Mouse (Mus musculus) 3134 (cell line): ENCODE data around the gene Tmem161a.

ENCODE experiments used
- DNase-seq: peaks from one replicate; pipeline ENCODE4 v3.0.0-alpha.2; 2011; ENCODE audit warnings: low spot score; ENCODE audit not compliant: insufficient read length; ENCODE audit errors: extremely low read depth

The Tmem161a gene

DNA sequence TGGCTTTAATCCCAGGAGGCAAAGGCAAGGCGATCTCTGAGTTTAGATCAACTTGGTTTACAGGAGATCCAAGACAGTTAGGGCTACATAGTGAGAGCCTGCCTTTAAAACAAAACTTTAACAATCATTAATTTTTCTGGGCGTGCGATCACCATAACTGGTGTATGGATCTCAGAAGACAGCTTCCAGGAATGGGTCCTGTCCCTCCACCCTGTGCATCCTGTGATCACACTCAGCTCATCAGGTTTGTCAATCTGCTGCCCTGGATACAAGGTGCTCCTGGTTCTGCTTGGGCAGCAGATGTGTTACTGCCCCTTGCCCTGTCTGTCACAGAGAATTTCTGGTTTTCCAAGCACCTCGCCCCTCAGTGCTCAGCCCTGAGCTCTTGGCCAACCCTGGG, 12.9 kb upstream of the Tmem161a start:
- no peak for DNase-seq

DNA sequence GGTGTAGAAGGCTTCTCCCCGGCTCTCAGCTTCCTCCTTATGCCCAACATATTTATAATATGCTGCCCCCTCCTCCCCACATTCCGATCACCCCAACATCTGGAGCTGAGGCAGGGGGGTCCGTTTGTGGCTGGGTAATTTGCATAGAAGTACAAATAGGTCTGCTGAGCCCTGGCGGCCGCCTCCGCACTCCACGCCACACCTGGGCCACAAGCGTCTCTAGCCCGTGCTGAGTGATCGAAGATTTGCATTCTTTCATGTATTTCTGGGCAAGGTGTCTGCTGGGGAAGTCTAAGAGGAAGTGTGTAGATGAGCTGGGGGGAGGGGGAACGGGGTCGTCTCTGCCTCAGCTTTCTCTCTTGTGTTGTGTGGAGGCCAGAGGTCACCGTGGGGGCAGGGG, 12.1 kb upstream of the Tmem161a start:
- DNase-seq = no peak

DNA sequence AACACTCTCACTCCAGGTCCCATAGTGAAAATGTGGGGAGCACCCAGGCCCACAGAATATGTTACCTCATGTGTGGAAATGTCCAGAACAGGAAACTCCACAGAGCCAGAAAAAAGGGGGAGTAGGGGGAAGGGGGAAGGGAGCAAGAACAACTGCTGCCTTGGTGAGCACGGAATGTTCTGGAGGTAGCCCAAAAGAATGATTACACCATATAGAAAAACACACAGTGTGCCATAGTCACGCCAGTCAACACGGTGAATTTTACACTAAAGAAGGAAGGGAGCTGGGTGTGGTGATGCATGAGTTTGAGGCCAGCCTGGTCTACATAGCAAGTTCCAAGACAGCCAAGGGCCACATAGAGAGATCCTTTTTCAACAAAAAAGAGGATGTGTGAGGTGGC, 8.8 kb upstream of the Tmem161a start:
- no peak for DNase-seq

DNA sequence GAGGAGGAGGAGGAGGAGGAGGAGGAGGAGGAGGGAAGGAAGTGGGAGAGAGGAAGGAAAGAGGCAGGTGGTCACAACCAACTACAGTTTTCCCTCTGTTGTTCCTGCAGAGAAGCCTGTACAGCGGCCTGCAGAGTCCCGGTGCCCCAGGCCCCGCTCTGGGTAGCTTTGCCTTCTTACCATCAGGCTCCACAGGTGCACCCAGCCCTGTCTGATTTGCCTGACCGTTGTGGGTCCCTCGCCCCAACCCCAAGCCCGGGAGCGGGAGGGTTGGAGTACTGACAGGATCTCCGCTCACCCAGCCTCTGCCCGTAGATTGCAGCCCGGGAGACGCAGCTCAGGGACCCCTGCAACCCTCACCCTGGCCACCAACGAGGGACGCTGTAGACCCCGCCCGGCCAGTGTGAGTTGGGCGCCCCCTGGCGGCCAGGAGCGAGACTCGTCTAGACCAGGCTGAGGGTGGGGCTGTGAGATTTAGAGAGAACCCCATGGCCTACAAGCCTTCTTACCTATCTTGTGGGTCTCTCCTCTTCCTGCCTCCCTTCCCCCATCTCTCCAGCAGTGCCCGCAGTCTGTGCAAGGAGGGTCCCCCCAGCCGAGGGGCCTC, 5.5 kb upstream of the Tmem161a start:
- DNase-seq = peak; percentile 64

DNA sequence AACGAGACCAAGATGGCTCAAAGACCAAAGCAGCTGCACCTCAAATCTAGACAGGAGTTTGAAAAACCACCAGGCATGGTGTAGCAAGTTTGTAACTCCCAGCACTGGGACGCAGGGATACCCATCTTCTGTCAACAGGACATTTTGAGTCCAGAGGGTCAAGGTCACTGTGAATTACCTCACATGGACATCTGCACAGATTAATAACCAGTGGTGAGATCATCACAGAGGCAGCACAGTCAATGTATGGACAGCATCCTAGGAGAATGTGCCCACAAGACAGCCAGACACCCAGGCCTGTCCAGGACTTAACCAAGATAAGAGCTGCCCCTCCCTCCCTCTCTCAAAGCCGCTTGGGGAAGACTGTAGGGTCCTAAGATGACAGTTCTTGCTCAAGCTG, 2.0 kb upstream of the Tmem161a start:
- DNase-seq = no peak

DNA sequence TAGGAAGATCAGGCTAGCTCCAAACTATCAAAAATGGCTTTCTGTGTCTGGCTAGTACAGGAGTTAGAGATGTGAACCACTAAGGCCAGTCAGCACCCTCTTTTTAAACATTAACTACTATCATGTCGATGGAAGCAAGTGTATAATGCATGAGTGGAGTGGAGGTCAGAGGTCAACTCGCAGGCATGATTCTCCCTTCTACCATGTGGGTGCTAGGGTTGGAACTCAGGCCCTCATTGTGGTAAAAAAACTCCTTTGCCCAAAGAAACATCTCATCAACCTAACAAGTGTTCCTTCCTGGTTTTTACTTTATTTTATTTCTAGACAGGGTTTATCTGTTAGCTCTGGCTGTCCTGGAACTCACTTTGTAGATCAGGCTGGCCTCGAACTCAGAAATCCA, 1.4 kb upstream of the Tmem161a start:
- no peak for DNase-seq

DNA sequence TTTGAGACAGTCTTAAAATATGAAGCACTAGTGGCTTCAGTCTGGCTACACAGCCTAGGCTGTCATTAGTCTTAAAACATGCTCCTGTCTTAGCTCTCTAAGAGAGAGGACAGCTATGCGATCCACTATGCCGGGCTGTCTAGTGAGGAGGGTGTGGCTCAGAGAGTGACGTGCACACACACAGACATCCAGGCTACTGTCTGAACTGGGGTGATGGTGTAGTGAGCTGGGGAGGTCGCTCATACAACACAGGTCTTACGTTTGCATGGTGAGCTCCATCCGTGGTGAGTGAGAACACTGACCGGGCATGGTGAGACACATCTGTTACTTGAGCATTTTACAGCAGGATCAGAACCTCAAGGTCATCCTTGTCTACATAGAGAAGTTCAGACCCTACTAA, 916 bp upstream of the Tmem161a start:
- no peak for DNase-seq

DNA sequence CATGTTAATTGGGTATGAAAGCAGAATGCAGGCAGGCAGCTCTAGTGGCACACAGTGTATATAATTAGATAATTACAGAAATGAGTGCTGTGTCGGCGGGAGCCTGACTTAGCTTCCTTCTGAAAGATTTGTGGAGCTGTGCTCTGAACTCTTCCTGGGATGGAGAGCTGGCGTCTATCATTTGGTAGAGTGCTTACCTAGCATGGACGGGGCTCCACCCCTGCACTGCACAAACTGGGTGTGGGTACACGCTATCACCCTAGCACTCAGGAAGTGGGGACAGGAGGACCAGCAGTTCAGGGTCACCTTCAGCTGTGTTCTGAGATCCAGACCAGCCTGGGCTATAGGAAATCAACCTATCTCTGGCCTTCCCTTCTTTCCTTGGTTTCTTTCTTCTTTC, 1.2 kb downstream of the Tmem161a start:
- DNase-seq = no peak

DNA sequence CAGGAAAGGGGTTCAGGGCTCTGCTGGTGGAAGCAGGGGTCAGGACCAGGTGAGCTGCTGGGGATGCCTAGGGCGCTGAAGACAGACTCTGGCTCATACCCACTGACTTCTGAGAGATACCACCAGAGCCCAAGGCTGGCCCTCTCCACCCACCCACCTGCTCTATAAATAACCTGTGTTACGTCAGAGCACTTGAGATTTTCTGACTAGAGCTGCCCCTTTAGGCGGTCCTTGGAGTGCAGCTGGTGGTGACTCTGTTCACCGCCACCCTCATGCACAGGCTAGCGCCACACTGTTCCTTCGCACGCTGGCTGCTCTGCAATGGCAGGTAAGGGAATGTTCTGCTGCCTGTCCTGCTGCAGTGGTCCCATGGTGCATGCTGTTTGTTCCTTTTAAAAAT, 1.9 kb downstream of the Tmem161a start:
- DNase-seq = no peak

DNA sequence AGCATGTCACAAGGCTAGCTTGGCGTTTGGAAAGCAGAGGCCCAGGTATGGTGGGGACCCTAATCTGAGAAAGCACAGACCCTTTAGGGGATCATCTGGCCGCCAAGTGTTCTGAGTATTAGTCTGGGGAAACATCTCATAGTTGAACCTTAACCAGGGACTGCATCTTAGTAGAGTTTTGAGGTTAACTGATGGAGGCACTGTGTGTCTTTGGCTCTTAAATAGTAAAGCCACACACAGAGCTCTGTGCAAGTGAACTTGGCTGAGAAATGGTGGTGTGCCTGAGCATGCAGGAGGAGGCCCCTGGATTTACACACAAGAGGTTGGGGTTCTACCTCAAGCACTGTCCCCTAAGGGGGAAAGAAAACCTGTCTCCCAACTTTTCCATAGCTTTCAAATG, 6.1 kb downstream of the Tmem161a start:
- DNase-seq = no peak

DNA sequence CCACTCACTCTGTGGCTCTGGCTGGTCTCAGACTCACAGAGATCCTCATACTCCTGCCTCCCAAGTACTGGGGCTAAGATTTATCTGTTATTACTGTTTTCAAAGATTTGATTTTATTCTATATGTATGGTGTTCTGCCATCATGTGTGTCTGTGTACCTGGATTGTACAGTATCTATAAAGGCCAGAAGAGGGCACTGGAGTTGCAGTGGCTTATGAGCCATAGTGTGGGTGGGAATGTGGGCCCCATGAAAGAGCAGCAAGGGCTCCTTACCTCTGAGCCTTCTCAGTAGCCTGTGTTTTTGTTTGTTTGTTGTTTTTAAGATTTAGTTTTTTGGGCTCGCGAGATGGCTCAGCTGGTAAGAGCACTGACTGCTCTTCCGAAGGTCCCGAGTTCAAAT, 6.9 kb downstream of the Tmem161a start:
- no peak for DNase-seq

DNA sequence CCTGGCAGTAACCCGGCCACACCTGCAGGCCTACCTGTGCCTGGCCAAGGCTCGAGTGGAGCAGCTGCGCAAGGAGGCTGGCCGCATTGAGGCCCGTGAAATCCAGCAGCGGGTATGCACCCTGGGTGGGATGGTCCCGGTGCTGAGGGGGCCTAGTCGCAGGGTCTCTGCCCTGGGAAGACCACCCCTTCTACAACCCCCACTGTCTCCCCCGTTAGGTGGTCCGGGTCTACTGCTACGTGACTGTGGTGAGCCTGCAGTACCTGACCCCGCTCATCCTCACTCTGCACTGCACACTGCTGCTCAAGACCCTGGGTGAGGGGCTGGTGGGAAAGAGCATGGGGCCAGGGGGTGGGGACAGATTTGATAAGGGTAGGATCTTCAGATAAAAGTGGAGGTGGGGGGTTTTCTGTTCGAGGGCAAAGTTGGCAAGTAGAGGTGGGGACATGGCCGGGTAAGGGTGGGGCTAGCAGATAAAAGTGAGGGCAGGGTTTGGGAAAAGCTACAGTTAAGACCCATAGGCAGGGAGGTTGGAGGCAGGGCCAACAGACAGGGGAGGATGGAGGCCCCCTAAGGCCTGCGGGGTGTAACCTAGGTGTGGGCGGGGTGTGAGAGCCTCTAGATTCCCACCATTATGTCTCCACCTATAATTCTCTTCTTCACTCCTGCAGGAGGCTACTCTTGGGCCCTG, 9.2 kb downstream of the Tmem161a start:
- DNase-seq = no peak

DNA sequence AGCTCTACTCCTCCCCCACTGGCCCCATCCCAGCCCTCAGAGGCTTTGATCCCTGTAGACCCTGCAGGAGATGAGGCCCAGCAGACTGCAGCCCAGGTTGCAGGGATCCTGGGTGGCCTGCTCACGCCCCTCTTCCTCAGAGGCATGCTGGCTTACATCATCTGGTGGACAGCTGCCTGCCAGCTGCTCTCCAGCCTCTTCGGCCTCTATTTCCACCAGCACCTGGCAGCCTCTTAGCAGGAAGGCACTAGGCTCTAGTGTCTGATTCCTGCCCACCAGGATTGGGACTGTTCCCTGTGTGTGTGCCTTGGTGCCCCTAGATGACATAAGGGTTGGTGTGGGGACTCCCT, 9.7 kb downstream of the Tmem161a start:
- no peak for DNase-seq

DNA sequence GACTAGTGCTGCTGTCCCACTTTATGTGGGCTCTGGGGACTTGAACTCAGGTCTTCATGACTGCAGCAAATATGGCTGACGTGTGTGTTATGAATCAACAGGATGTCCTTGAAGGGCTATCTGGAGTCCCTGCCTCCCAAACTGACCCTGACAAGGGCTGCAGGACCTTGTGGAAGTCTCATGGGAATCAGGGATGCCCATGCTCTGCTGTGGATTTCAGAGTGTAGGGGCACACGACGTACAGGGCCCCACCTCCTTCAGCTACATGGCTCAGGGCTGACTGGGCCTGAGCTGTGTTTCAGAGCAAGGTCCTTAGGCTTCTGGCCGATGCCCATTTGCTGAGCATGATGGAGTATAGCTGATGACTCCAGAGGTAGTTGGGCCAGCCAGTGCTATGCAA, 11.0 kb downstream of the Tmem161a start:
- DNase-seq = no peak

DNA sequence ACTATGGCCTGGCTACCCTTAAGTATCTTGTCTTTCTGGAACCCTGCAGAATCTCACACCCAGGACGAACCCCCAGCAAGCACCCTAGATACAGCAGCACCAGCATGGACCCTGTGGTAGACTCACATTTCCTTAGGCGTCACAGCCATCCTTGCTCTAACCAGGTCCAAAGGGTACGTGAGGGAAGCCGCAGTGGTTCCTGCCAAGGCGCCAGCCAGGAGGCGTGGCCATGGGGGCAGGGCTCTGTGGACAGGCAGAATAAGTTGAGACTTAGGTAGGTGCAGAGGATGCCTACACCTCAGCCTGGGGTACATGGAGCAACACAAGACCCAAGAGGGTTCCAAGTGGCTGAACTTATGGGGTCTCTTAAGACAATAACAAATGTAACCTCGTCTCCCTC, 16.6 kb downstream of the Tmem161a start:
- no peak for DNase-seq

DNA sequence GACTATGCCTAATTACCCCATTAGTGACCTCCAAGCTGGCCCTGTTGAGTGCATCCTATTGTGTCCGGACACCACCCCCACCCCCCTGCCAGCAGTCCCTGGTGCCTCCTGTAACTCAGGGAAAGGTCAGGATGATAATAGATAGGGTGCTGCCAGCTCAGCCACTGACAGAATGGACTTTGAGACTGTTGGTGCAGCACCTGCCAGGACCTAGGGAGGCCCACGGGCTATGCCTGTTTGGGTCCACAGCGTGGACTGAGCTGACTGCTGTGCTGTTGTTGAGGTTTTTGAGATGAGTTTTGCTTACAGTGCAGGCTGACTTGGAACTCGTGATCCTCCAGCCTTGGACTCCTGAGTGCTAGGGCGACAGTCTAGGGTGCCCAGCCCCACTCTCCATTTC, 21.1 kb downstream of the Tmem161a start:
- no peak for DNase-seq

DNA sequence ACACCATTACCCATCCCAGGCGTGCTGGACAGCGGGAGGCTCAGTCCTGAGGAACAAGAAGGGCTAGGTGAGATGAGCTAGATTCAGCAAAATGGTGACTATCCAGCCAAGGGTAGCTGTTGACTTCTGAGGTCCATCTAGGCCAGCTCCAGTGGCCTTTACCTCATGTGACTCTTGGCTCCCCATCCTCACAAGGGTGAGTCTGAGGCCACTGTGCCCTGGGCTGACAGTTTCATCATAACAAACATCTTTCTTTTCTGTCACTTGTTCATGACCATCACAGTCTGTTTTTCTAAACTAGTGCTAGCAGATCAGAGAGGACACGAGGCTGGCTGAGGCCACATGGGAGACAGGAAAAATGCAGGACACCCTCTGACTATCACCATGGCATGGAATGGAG, 22.0 kb downstream of the Tmem161a start:
- no peak for DNase-seq

DNA sequence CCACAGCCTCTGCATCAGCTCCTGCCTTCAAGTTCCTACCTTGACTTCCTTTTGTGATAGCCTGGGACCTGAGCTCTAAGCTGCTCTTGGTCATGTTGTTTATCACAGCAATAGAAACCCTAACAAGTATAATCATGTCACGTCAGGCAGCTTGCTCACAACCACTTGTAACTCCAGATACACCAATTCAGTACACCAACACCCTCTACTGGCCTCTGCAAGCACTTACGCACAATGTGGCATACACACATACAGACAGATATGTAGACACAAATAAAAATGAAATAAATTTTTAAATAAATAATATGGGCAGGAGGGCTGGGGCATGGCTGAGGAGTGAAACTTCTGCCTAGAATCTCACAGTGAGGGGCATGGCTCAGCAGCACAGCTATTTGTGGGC, 23.6 kb downstream of the Tmem161a start:
- no peak for DNase-seq

DNA sequence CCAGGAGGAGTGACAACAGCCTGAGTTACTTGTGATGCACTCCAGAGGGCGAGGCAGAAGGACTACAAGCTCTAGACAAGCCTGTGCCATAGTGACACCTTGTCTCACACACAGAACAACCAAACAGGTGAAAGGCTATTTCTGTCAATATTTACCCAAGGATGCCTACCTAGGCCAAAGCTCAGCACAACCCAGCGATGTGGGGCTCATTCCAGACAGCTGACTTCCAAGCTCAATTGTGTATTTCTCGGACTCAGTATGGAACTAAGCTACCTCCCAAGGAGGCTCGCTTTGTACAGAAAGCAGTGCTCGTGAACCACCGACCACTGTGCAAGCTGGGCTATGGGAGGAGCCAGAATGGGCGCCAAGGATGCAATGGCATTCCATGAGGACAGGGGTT, 25.4 kb downstream of the Tmem161a start:
- DNase-seq = no peak

DNA sequence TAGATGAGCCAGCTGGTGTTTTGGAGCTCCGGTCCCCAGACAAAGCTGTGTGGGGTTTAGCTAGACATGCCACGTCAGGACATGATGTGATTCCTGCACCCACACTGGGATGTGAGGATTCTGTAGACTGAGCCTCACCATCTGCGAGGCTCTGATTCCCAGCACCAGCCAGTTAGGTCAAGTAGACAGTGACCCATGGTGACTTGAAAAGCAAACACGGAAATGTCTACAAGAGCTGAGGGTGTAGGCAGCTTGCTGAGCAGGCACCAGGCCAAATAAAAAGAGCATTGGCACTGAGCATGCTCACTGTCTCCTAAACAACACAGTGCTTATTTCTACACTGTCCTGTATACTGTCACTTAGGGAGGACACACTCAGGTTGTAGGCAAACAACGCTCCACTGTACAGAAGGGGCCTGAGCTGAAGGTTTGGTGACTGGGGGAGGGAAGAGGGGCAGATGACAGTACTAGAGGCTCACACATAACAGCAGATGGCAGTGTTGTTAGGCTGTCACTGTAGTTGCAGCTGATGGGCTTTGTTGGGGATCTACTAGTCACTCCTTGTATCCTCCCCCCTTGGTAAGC, 28.0 kb downstream of the Tmem161a start:
- no peak for DNase-seq

DNA sequence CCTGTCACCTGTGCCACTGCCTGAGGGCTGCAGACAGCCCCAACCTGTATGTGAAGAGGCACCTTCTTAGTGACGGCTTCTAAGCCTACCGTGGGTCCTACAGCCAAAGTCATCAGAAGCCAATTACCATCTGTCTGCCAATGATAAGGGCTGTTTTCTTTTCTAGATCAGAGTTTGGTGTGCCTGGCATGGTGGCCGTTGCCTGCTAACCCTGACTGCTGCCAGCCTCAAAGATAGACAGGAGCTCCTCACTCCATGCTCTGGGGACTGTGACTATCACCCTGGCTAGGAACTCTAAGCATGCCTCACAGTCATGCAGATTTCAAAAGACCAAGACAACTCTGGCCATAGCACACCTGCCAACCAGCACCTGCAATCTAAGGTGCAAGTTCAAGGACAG, 29.3 kb downstream of the Tmem161a start:
- DNase-seq = no peak

DNA sequence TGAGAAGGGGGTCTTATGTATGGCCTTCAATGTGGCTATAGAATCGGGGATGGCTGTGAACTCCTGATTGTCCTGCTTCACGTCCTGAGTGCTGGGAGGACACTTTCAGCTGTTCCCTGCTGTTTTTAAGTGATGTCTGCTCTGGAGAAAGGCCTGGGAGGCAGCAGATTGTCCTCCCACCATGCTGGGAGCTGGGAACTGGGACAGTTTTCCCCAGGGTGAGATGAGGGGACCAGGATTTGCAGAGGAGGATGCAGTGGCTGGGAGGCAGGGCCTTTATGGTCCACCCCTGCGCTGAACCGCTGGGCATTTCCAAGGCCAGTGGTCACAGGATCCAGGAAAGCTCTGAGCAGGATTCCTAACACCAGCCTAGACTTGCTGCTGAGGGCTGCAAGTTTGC, 30.9 kb downstream of the Tmem161a start:
- DNase-seq = no peak

DNA sequence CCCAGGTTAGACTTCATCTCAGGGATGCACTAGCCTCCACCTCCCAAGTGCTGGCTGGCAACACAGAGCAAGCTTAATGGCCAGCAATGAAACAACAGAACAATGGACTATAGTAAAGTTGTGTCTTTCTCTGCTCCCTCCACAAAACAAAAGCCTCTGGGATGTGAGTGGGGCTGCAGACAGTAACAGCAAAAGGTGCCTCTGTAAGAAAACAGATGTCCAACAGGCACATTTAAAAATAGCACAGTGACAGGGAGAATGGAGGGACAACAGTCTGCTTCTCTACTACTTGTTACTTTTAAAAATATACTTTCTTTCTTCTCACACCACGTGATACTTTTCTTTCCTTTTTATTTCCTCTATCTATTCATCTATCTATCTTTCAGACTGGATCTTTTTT, 32.6 kb downstream of the Tmem161a start:
- DNase-seq = no peak
